Mouse (Mus musculus) left cerebral cortex, adult 18-20 months (tissue): ENCODE results near the gene Dhrs4. TPM values are rescaled to one million over a fixed set of nuclear protein-coding genes. Genes with fewer than 3 reads are reported as not detected.

ENCODE experiments used
- DNase-seq, 2 experiments: peaks; one replicate each; pipeline ENCODE4 v3.0.0; 2021 to 2022; ENCODE audit warnings: low spot score in 2 of 2, mixed read lengths in 1 of 2
- long read RNA-seq, 2 experiments: library from polyadenylated mRNA; stranded (forward); transcript quantifications; one replicate each; pipeline ENCODE4 v2.0.0; 2021
- total RNA-seq, 2 experiments: library from RNA; stranded (reverse); gene quantifications; 2 replicates each; pipeline ENCODE4 v1.2.3; 2021

Gene Dhrs4
- 10 to 100 TPM; 19.0 to 19.2 TPM for total RNA-seq
- long read RNA-seq, experiment 1, transcript Dhrs4-201 (8 exons, 1,392 nt), result major isoform, 5 of 7 reads
- long read RNA-seq, experiment 1, partial matches to known transcripts, result 2 of 7 reads
- long read RNA-seq, experiment 1, other reads (novel, unspliced or antisense), result 0 of 7 reads
- long read RNA-seq, experiment 2, transcript Dhrs4-201 (8 exons, 1,392 nt), result major isoform, 5 of 12 reads
- long read RNA-seq, experiment 2, partial matches to known transcripts, result 4 of 12 reads
- long read RNA-seq, experiment 2, other reads (novel, unspliced or antisense), result 3 of 12 reads

GRCm38 (mm10) chr14:55478651-55479599 is at the start of gene Dhrs4:
Gene Dhrs4 (plus strand): TSS chr14:55478758.
- peak; percentile 67 to 75 for DNase-seq

- DNase-seq, result no peak
These were observed 48.3 kb upstream of the Dhrs4 start for GRCm38 (mm10) chr14:55430255-55430654.

- no peak for DNase-seq
These were observed 45.5 kb upstream of the Dhrs4 start for GRCm38 (mm10) chr14:55433052-55433451.

- no peak for DNase-seq
These were observed 43.7 kb upstream of the Dhrs4 start for GRCm38 (mm10) chr14:55434825-55435224.

- DNase-seq, result no peak
These were observed 41.4 kb upstream of the Dhrs4 start for GRCm38 (mm10) chr14:55437118-55437517.

GRCm38 (mm10) chr14:55438193-55438784 is 40.3 kb upstream of the Dhrs4 start:
- DNase-seq, result peak; percentile 34 to 69

GRCm38 (mm10) chr14:55457693-55458092 is 20.9 kb upstream of the Dhrs4 start:
- no peak for DNase-seq

GRCm38 (mm10) chr14:55458273-55458672 is 20.3 kb upstream of the Dhrs4 start:
- DNase-seq, result peak; percentile 68 to 79

GRCm38 (mm10) chr14:55458761-55459160 is 19.8 kb upstream of the Dhrs4 start:
- DNase-seq, result no peak

GRCm38 (mm10) chr14:55459796-55460195 is 18.8 kb upstream of the Dhrs4 start:
- no peak for DNase-seq

GRCm38 (mm10) chr14:55460297-55460696 is 18.3 kb upstream of the Dhrs4 start:
- peak; percentile 31 to 34 for DNase-seq

GRCm38 (mm10) chr14:55461757-55462156 is 16.8 kb upstream of the Dhrs4 start:
- DNase-seq, result no peak

- DNase-seq, result no peak
These were observed 12.1 kb upstream of the Dhrs4 start for GRCm38 (mm10) chr14:55466481-55466880.

GRCm38 (mm10) chr14:55467108-55467507 is 11.4 kb upstream of the Dhrs4 start:
- DNase-seq, result peak in 1 of 2 experiments; percentile 31

GRCm38 (mm10) chr14:55468301-55468741 is 10.2 kb upstream of the Dhrs4 start:
- no peak for DNase-seq

- DNase-seq, result no peak
These were observed 9.5 kb upstream of the Dhrs4 start for GRCm38 (mm10) chr14:55469041-55469440.

- no peak for DNase-seq
These were observed 8.7 kb upstream of the Dhrs4 start for GRCm38 (mm10) chr14:55469821-55470220.

GRCm38 (mm10) chr14:55470806-55471205 is 7.8 kb upstream of the Dhrs4 start:
- no peak for DNase-seq

GRCm38 (mm10) chr14:55475654-55476053 is 2.9 kb upstream of the Dhrs4 start:
- DNase-seq, result no peak

GRCm38 (mm10) chr14:55477421-55477820 is 1.1 kb upstream of the Dhrs4 start:
- DNase-seq, result no peak

GRCm38 (mm10) chr14:55477829-55478228 is 729 bp upstream of the Dhrs4 start:
- DNase-seq, result no peak

GRCm38 (mm10) chr14:55479629-55480028 is 1.1 kb downstream of the Dhrs4 start:
- DNase-seq, result no peak
